Mouse (Mus musculus): ENCODE data around the gene Zic1. TPM values are rescaled to one million over a fixed set of nuclear protein-coding genes. Genes with fewer than 3 reads are reported as not detected.

Gene Zic1
- polyA plus RNA-seq, 1 experiment from 2014 or later, result not detected

DNA sequence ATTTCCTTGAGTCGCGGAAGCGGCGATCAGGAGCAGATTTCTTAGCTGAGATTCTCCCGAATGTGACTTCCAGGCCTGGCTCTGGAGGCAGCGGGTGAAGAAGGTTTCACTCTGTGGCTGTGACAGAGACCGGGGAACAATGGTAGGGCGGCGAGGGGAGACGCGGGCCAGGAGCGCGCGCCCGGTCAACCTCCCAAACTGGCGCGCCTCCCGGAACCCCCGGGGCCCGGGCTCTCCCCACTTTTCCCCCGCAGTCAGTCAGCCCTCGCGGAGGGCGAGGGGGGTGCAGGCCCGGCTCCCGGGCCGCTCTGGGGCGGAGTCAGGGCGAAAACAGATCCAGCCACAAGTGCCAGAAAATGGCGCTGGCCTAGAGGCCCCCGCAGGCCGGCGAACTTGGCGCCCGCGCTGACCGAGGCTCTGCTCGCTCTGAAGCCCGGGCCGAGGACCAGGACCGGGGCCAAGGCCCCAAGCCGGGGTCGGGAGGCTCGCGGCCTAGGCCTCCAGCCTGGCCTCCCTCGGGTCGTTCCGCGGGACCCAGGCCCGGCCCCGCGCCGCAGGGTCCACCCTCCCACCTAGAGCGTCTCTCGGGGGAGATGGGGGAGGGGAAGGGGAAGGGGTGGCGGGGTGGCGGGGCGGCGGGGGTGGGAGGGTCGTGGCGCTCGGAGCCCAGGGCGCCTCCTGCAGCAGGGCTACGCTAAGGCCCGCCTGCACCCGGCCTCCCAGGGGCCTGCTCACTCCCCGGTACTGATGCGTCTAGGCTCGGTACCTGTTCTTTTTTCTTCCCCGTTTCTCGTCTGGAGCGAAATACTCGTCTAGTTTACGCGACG lies 15.9 kb upstream of the Zic1 start:
- ATAC-seq, result peak; percentile 73
- H3K9ac ChIP-seq, result peak overlapping the region; percentile 16; the same call in 1 of the 2 replicates

GRCm38 (mm10) chr9:91380458-91380914 lies 14.9 kb upstream of the Zic1 start:
- Histone ChIP-seq H3K4me3 (replicated peaks) (no peak overlapping the region), H3K9me3 (no peaks in the 10 kb centered on the region), H3K27me3 (replicated peaks) (peaks cover 95% of the 10 kb centered on the region), H3K36me3 (no peaks in the 10 kb centered on the region), H3K9ac (no peak overlapping the region), H3K4me1 (replicated peaks) (peaks cover 9% of the 10 kb centered on the region; the same call in 1 of the 2 replicates), H3K27ac (no peak overlapping the region), H3K4me2 (replicated peaks) (no peak overlapping the region)
- under 1% methylated on average over 9 of the region's 9 CpGs for WGBS
- ATAC-seq, result no peak

More for the DNA sequence above, 15.9 kb upstream of the Zic1 start:
- Histone ChIP-seq H3K36me3 (no peaks in the 10 kb centered on the region), H3K4me3 (replicated peaks) (peak overlapping the region; percentile 48), H3K27me3 (replicated peaks) (peaks cover 96% of the 10 kb centered on the region), H3K9me3 (no peaks in the 10 kb centered on the region), H3K4me2 (replicated peaks) (peak overlapping the region; percentile 85), H3K4me1 (replicated peaks) (peaks cover 9% of the 10 kb centered on the region; the same call in 1 of the 2 replicates), H3K27ac (no peak overlapping the region)
- whole genome bisulfite sequencing, result under 1% methylated on average over 63 of the region's 76 CpGs

- WGBS, result 2% methylated on average over 10 of the region's 10 CpGs
- Histone ChIP-seq H3K4me3 (replicated peaks) (no peak overlapping the region), H3K27ac (no peak overlapping the region), H3K36me3 (no peaks in the 10 kb centered on the region), H3K27me3 (replicated peaks) (peaks cover 94% of the 10 kb centered on the region), H3K9me3 (no peaks in the 10 kb centered on the region), H3K4me2 (replicated peaks) (no peak overlapping the region), H3K9ac (no peak overlapping the region), H3K4me1 (replicated peaks) (peaks cover 9% of the 10 kb centered on the region; the same call in 1 of the 2 replicates)
- no peak for ATAC-seq
Observed at GRCm38 (mm10) chr9:91379781-91380457, 14.3 kb upstream of the Zic1 start.

DNA sequence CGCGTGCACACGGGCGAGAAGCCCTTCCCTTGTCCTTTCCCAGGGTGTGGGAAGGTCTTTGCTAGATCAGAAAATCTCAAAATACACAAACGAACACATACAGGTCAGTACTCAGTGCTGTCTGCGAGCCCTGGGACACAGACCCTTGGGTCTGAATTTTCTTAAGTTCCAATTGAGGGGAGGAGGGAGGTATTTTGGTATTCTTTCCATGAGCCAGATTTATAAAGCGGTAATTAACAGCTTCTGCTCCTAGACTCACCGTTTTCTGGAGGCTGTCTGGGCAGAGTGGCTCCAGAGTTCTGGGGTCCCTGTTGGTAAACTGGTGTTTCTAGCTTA lies 13.7 kb upstream of the Zic1 start:
- Histone ChIP-seq H3K4me3 (replicated peaks) (no peak overlapping the region), H3K27ac (no peak overlapping the region), H3K4me1 (replicated peaks) (peaks cover 9% of the 10 kb centered on the region; the same call in 1 of the 2 replicates), H3K9ac (no peak overlapping the region), H3K27me3 (replicated peaks) (peaks cover 92% of the 10 kb centered on the region), H3K4me2 (replicated peaks) (no peak overlapping the region), H3K36me3 (no peaks in the 10 kb centered on the region), H3K9me3 (no peaks in the 10 kb centered on the region)
- WGBS, result under 1% methylated on average over 8 of the region's 8 CpGs
- no peak for ATAC-seq

GRCm38 (mm10) chr9:91378411-91379299 lies 13.0 kb upstream of the Zic1 start:
- ATAC-seq, result no peak
- Histone ChIP-seq H3K9ac (no peak overlapping the region), H3K4me2 (replicated peaks) (no peak overlapping the region), H3K9me3 (no peaks in the 10 kb centered on the region), H3K27ac (no peak overlapping the region), H3K27me3 (replicated peaks) (peaks cover 92% of the 10 kb centered on the region), H3K36me3 (no peaks in the 10 kb centered on the region), H3K4me1 (replicated peaks) (peaks cover 9% of the 10 kb centered on the region; the same call in 1 of the 2 replicates), H3K4me3 (replicated peaks) (no peak overlapping the region)
- 1% methylated on average over 48 of the region's 48 CpGs for WGBS

DNA sequence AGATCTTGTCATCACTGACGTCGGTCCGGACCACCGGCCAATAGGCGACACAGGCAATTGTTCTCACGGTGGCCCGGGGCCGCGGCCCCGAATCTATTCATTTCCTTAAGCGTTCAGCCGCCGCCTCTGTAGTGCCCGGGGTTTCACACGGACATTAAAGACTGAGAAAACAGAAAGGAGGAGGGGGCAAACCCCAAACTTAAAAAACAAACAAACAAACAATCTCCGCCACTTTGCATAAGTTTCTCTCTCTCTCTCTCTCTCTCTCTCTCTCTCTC lies 12.2 kb upstream of the Zic1 start:
- H3K9me3 ChIP-seq, result no peaks in the 10 kb centered on the region
- H3K4me2 ChIP-seq (replicated peaks), result no peak overlapping the region
- H3K4me1 ChIP-seq (replicated peaks), result peaks cover 9% of the 10 kb centered on the region; the same call in 1 of the 2 replicates
- H3K27me3 ChIP-seq (replicated peaks), result peaks cover 87% of the 10 kb centered on the region
- ATAC-seq, result no peak
- under 1% methylated on average over 16 of the region's 16 CpGs for WGBS
- no peak overlapping the region for H3K4me3 ChIP-seq (replicated peaks)
- H3K27ac ChIP-seq, result no peak overlapping the region
- no peaks in the 10 kb centered on the region for H3K36me3 ChIP-seq
- H3K9ac ChIP-seq, result no peak overlapping the region

DNA sequence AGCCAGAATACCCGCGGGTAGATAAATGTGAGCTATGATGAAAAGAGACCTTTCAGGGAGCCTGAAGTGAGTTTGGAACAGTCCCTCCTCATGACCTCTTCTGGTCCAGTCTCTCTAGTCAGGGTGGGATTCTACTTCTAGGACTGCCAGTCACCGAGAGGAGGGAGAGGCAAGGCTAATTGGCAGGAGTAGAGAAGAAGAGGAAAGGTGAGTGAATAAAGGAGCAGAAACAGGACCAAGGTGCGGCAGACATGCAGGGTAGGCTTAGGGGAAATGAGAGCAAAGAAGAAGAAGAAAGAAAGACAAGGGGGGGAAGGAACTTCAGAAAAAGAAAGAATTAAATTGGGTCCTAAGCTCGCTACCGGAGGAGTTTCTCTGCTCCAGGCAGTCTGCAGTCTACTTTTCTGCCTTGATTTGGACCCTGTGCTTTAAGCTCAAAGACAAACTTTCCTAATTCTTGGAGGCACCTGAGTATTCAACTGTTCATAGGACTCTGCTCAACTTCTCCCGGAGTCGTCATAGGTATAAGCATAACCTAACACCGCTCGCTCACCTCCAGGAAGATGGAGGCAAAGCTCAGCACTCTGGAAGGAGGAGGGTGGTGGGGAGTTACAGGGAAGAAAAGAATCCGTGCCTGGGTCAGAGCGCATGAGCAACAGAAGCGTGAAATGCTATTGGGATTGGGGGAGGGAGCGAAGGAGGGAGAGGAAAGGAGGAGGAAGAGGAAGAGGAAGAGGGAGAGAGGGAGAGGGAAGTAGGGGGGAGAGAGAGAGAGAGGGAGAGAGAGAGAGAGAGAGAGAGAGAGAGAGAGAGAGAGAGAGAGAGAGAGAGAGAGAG lies 11.6 kb upstream of the Zic1 start:
- H3K4me1 ChIP-seq (replicated peaks), result peaks cover 9% of the 10 kb centered on the region; the same call in 1 of the 2 replicates
- H3K36me3 ChIP-seq, result no peaks in the 10 kb centered on the region
- H3K9ac ChIP-seq, result no peak overlapping the region
- no peak for ATAC-seq
- H3K4me2 ChIP-seq (replicated peaks), result no peak overlapping the region
- WGBS, result 2% methylated on average over 14 of the region's 14 CpGs
- H3K27me3 ChIP-seq (replicated peaks), result peaks cover 87% of the 10 kb centered on the region
- H3K9me3 ChIP-seq, result no peaks in the 10 kb centered on the region
- H3K27ac ChIP-seq, result no peak overlapping the region
- no peak overlapping the region for H3K4me3 ChIP-seq (replicated peaks)

DNA sequence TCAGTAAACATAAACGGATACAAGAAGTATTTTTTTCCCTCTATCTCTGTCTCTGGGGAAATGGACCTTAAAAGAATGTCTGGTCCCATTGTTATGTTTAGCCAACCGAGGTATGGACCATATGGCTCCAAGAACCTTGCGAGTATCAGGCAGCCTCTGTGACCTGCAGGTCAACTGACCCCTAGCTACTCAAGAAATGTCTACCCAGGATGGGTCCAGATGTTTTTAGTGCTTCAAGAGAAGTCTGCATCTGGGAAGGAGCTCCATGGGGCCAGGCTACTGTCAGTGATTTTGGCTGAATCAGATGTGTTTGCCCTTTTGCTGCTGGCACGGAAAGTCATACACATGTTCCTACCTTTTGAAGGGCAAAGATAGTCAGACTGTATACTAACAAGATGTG lies 9.1 kb upstream of the Zic1 start:
- ATAC-seq, result no peak
- H3K36me3 ChIP-seq, result no peaks in the 10 kb centered on the region
- H3K9me3 ChIP-seq, result no peaks in the 10 kb centered on the region
- no peak overlapping the region for H3K27ac ChIP-seq
- H3K4me2 ChIP-seq (replicated peaks), result no peak overlapping the region
- H3K4me3 ChIP-seq (replicated peaks), result no peak overlapping the region
- peaks cover 89% of the 10 kb centered on the region for H3K27me3 ChIP-seq (replicated peaks)
- H3K9ac ChIP-seq, result no peak overlapping the region
- 0 out of 2 replicates have a peak, but pooled peaks cover 2% of the 10 kb centered on the region for H3K4me1 ChIP-seq (replicated peaks)
- 7% methylated on average over 4 of the region's 4 CpGs for WGBS

GRCm38 (mm10) chr9:91373811-91374575 lies 8.4 kb upstream of the Zic1 start:
- H3K9me3 ChIP-seq, result no peaks in the 10 kb centered on the region
- no peak overlapping the region for H3K4me3 ChIP-seq (replicated peaks)
- no peak overlapping the region for H3K4me2 ChIP-seq (replicated peaks)
- peaks cover 89% of the 10 kb centered on the region for H3K27me3 ChIP-seq (replicated peaks)
- 0 out of 2 replicates have a peak, but pooled peaks cover 2% of the 10 kb centered on the region for H3K4me1 ChIP-seq (replicated peaks)
- no peak overlapping the region for H3K27ac ChIP-seq
- no peak for ATAC-seq
- H3K36me3 ChIP-seq, result no peaks in the 10 kb centered on the region
- H3K9ac ChIP-seq, result no peak overlapping the region
- 22% methylated on average over 3 of the region's 3 CpGs for WGBS

- Histone ChIP-seq H3K4me2 (replicated peaks) (no peak overlapping the region), H3K9me3 (no peaks in the 10 kb centered on the region), H3K27me3 (replicated peaks) (peaks cover 86% of the 10 kb centered on the region), H3K27ac (no peak overlapping the region), H3K4me3 (replicated peaks) (no peak overlapping the region), H3K36me3 (no peaks in the 10 kb centered on the region), H3K4me1 (replicated peaks) (no peaks in the 10 kb centered on the region), H3K9ac (no peak overlapping the region)
- 9% methylated on average over 4 of the region's 4 CpGs for WGBS
- ATAC-seq, result no peak
Observed at GRCm38 (mm10) chr9:91371608-91372007, 6.0 kb upstream of the Zic1 start.

- Histone ChIP-seq H3K9ac (no peak overlapping the region), H3K9me3 (no peaks in the 10 kb centered on the region), H3K27ac (no peak overlapping the region), H3K4me1 (replicated peaks) (no peaks in the 10 kb centered on the region), H3K36me3 (no peaks in the 10 kb centered on the region), H3K27me3 (replicated peaks) (peaks cover 84% of the 10 kb centered on the region), H3K4me3 (replicated peaks) (no peak overlapping the region), H3K4me2 (replicated peaks) (no peak overlapping the region)
- ATAC-seq, result no peak
Observed at GRCm38 (mm10) chr9:91371011-91371410, 5.4 kb upstream of the Zic1 start.
